Mouse (Mus musculus) liver, embryonic 18 days (tissue): Measurements from ENCODE around the gene Ceacam5. TPM values are rescaled to one million over a fixed set of nuclear protein-coding genes. Genes with fewer than 3 reads are reported as not detected.

Experiments
- polyA plus RNA-seq: library from polyadenylated mRNA; depleted of rRNA; stranded (reverse); fragments of >200 nt; gene quantifications from 2 replicates; pipeline ENCODE4 v1.2.3, GENCODE M21; 2012; rRNA removed

Ceacam5 gene
- polyA plus RNA-seq = not detected in 2 replicates

GRCm38 (mm10) chr7:17712938-17713337 is at the start of gene Ceacam5:
Gene Ceacam5, plus strand, starts transcription at chr7:17713238.

Other genes with a start within 250 kb of the Ceacam5 start
- not detected in 2 replicates for gene Ceacam14, start 99.4 kb downstream of the Ceacam5 start, polyA plus RNA-seq
- gene Gm5155, start 158.5 kb downstream of the Ceacam5 start, polyA plus RNA-seq = not detected in 2 replicates